Mouse (Mus musculus): ENCODE measurements around the gene Ptpn18.

The Ptpn18 gene

DNA sequence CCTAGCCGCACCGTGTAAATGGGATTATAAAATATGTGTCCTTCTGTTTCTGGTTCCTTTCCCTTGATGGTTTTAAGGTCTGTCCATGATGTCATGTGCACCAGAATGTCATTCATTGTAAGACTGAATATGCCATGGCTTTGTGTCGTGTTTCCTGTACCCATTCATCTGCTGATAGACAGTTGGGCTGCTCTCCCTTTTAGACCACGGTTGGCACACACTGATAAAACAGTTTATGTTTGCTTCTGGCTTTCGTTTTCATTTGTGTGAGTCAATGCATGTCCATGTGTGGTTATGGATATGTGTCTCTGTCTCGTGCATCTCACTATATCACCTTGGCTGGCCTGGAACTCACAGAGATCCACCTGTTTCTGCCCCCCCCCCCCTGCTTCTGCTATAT is 5.9 kb downstream of the Ptpn18 start:
- DNase-seq (ENCODE audit: low spot score) = no peak

DNA sequence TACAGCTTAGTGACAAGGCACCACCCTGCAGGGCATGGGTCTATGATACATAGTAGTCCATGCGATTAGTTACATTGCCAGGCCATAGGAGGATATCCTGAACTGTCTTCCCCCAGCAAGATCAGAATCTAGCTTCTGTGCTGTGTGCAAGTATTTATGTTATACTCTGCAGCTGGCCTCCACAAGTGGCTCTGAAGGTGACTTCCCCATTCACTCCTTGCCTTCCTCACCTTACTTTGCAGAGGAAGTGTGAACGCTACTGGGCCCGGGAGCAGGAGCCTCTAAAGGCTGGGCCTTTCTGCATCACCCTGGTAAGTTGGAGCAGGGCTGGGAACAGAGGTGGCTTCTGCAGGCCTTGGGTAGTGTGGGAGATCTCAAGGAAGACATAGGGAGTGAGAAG is 8.5 kb downstream of the Ptpn18 start:
- no peak for DNase-seq (ENCODE audit: low spot score)

DNA sequence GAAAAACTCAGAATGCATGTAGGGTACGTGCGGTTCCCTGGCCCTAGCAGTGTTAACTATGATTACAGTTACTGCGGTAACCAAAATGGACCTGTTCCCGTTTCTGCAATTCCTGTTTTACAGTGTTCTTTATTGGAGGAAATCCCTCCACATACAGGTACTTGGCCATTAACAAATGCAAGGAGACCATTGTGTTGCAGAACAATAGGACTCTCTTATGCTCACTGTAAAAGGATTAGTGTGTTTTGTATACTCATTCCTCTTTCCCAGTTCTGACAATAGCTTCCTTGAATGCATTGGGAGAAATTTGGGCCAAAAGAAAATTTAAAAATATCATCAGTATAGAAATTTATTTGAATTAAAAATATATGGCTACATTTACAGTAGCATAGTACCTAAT is 8.9 kb downstream of the Ptpn18 start:
- no peak for DNase-seq (ENCODE audit: low spot score)

DNA sequence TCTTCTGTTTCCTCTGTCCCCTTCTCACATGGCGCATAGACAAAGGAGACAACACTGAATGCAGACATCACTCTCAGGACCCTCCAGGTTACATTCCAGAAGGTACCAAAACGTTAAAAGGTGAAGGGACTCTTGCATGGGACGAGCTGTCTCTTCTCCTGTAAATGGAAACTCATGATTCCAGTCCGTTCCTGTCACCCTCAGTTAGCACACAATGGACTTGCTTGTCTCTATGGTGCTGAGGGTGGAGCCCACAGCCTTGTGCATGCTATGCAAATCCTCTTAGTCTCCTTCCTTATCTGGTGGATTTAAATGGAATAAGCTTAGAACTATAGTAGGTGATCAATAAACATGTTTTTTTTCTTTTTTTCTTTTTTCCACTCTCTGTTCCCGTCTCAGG is 10.2 kb downstream of the Ptpn18 start:
- no peak for DNase-seq (ENCODE audit: low spot score)

DNA sequence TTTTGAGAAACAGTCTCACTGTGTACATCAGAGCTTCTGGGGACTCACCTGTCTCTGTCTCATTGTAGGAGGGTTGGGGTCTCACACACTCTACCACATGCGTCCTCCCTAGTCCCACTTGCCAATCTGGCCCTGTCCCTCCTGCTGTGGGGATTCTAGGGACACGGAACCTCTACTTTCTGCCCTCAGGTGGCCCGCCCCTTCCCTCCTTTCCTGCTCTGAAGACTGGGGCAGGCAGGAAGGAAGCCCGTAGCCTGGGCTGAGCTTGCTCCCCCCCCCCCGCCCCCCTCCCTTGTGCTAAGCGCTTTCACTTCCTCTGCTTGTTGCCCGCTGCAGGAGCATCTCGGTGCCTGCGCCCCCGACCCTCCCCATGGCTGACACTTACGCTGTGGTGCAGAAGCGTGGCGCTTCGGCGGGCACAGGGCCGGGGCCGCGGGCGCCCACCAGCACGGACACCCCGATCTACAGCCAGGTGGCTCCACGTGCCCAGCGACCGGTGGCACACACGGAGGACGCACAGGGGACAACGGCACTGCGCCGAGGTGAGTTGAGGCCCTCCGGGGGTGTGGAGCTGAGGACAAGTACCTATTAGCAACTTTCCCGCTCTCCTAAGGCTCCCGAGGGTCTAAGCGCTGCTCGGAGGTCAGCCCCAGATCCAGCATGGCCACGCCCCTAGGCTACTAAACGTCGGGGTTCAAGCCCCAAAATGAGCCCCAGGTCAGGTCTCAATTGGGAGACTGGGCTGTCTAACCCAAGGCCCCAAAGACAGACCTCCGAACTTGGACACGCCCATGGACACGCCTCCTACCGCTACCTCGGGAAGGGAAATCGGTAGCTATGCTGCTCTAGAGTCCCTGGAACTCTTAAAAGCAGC is 13.1 kb downstream of the Ptpn18 start:
- no peak for DNase-seq (ENCODE audit: low spot score)

DNA sequence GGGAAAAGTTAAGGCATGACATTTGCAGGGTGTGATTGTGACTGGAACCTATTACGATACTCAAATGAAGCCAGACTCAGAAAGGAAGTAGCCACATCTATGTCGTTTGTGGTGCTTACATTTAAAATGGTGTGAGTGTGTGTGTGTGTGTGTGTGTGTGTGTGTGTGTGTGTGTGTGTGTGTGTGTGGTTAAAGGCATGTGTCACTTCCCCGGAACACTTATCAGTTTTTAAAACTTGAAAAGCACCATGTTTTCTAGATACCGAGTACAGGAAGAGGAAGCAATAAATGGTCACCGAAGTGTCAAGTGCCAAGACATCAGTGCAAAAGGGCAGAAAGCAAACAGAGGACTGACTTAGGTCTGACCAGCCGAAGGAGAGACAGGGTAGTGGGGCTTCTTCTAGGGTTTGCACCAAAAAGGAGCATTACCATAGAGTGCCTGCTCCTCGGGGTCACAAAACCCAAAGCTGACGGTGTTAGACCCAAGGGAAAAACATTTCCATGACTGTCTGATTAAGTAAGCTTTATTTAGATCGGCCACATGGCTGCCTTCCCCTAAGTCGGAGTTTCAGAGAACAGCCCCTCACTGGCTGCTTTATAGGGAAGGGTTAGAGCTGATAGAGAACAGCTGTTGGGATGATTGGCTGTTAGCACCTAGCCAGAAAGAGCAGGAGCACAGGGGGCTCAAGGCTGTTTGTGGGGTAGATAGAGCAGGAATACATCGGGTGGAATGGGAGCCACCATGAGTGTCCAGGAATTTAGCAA is 19.5 kb downstream of the Ptpn18 start:
- no peak for DNase-seq (ENCODE audit: low spot score)

DNA sequence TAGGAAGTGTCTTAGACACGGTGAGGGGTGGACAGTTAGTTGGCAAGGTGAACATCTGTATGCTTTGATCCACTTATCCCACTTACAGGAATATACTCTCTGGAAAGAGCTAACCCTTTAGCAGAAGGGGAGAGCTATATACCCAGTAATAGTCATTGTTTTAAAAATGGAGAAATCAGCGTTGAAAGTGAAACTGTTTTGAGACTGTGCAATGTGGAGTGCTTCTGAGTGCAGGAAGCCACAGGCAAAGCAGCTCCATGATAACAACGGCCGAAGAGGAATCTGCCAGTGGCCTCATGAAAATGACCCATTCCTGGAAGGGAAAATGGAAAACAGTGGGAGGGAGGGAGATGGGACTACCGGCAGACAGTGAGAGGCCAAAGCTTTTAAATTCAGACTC is 21.2 kb downstream of the Ptpn18 start:
- no peak for DNase-seq (ENCODE audit: low spot score)

DNA sequence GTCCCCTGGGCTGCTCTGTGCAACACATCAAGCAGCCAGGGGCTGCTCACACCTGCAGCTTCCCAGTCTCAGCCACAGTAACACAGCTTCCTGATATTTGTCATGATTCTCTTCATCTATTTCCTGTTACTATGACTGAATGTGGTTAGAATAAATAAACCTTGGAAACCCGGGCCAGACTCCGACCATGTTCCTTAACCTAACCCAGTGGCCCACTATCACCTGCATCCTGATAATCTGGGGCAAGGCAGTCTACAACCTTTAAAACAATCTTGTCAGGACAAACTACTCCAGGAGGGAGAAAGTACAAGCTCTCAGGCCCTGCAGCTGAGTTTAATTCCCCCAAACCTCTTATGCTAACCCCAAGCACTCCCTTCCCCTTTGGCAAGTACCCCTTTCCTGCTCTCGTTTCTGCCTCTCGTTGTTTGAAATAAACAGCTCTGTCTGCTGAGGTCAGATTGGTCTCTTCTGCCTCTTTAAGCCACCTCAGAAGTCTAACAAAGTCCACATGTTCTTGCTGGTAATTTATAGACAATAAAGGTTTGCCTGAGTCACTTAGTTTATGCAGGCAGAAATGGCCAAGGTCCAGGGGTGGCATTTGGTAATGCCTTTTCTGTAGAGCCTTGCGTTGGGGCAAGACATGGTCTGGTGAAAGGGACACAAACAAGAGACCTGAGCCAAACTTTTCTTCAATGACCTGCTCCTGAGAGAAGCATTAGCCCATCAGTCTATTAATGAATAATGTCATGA is 22.5 kb downstream of the Ptpn18 start:
- DNase-seq (ENCODE audit: low spot score) = no peak

DNA sequence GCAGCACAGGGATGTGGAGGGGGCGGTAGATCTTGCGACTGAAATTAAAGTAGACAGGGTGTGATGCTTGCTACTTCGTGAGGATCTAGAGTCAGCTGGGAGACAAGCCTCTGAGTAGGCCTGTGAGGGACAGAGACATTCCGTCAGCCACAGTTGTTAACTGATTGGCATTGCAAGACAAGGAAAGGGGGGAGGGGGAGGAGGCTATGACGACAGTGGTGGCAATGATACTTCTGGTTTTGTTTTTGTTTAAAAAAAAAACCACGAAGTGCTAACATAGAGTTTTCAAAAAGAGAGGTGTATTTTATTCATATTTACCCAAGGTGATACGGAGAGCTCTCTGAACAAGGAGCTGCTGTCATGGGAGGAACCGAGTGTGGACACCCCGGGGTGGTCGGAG is 24.9 kb downstream of the Ptpn18 start:
- DNase-seq (ENCODE audit: low spot score) = no peak

DNA sequence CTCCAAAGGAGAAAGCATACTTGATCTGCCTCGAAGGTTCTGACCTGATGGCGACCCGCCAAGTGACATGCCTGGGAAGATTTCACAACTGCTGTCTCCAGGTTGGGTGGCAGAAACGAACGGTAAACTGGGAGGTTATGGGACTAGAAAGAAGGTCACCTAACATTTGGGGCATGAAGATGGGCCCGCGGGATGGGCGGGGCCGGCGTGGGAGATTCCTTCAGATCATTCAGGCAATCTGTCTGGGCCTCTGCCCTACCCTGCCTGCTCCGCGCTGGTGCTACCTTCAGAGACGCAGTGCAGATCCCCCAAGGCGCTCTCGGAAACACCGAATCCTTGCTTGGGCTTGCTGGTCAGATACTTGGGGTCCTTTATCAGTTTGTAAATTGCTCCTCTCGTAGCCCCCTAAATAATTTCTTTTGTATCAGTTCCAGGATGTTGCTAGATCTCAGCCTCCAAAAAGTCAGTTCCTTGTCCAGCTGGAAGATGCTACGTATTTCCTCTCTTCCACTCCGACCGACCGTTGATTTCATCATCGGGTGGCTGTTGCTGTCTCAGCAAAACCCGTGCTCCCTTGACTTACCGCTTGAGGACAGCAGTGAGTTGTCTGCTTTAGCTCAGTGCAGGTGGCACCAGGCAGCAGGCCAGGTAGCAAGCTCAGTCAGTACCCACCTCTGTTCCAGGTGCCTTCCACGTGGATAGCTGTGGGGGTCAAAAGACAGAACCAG is 26.1 kb downstream of the Ptpn18 start:
- DNase-seq (ENCODE audit: low spot score) = no peak

DNA sequence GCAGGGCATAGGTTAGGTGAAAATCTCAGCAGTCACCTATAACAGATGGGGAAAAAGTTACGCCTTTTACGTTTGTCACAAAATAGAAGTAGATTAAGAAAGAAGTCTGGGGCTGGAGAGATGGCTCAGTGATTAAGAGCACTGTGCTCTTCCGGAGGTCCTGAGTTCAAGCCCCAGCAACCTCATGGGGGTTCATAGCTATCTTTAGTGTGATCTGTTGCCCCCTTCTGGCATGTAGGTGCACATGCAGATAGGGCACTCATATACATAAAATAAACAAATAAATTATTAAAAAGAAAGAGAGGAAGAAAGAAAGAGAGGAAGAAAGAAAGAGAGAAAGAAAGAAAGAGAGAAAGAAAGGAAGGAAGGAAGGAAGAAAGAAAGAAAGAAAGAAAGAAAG is 27.8 kb downstream of the Ptpn18 start:
- DNase-seq (ENCODE audit: low spot score) = no peak

DNA sequence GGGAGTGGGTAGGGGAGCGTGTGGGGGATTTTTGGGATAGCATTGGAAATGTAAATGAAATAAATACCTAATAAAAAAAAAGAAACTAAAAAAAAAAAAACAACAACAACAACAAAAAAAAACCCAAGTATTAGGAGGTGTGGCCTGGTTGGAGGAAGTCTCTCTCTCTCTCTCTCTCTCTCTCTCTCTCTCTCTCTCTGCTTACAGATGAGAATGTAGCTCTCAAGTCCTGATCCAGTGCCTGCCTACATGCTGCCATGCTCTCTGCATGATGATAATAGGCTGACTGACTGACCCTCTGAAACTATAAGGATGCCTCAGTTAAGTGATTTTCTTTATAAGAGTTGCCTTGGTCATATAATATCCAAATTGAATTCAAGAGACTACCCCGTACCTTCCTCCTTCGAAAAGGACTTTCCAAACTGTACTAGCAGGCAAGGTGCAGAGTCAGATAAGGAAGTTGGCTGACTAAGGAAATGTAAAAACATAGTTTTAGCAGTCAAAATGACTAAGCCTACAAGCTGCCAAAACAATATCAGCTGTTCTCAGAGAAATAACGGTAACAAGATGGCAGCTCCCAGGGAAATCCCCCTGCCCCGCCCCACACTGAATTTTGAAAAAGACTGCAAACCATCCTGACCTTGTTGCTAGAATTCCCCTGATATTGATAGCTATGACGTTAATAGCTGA is 30.4 kb downstream of the Ptpn18 start:
- no peak for DNase-seq (ENCODE audit: low spot score)

DNA sequence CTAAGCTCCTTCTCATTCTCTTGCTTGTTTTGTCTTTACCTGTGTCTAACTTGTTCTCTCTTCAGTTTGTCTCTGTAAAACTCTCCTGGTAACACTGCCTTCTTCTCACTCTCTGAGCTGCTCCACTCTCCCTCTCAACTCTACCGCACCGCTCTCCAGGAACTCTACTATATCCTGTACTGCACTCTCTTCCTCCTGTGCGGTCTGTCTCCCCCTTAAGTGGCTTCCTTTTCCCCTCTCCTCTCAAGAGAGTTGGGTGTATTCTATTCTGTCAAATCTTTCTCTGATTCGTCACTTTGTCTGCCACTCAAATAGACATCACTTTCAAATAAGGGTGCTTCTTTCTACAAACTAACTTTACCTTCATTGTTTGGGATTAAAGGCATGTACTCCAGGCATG is 31.9 kb downstream of the Ptpn18 start:
- DNase-seq (ENCODE audit: low spot score) = no peak

DNA sequence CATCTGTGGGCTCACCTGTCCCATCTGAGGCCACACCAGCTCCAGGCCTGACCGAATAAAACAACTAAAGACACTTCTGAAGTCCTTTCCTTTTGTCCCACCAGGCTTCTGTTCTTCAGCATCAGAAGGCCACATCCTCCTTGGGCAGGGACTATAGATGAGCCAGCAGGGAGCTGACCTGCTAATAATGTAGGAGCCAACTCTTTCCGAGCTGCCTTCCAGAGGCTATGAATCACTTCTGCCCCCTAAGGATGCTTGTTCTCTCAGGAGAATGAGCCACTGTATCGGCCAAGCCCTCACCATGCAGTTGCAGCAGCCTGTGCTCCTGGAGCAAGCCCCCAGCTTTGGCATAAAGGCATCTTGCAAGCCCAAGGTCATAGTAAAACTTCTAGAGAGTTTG is 43.4 kb downstream of the Ptpn18 start:
- DNase-seq (ENCODE audit: low spot score) = no peak

DNA sequence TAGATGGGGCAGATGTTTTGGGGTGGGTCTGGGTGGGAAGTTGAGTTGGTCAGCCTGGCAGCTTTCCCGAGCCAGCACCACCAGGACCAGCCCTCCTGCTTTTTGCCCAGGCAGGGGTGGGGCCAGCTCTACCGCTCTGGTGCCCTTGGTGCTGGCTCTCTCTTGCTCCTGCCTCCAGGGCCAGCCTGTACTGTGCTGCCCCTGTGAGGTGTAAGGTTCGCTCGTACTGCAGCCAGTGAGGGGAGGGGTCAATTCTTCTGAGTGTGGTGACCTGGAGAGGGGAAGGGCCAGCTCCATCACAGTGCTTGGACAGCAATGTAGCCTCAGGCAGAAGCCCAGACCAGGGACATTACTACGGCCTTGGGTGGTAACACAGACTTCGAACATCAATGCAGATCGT is 45.7 kb downstream of the Ptpn18 start:
- DNase-seq (ENCODE audit: low spot score) = no peak

DNA sequence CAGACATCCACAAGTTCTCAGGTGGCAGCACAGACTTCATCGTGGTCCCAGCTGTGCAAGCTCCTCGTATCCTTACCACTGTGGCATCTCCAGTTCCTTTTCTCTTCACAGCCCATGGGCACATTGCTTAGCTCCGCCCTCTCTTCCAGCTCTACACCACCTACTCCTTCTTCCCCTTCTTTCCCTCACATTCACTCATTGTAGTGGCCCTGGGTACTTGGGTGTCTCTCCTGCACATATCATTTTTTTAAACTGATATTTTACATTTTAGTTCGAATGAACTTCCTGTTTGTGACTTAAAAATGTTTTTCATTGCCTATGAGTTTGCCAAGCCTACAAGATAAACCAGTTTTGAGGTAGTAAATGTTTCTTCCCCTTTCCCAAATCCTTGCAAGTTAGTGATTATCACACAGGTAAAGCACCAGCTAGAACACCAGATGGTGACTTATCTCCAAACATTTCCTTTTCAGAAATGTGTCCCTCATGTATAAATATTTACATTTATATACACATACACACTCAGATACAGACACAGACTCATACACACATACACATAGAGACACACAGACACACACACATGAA is 46.5 kb downstream of the Ptpn18 start:
- no peak for DNase-seq (ENCODE audit: low spot score)

DNA sequence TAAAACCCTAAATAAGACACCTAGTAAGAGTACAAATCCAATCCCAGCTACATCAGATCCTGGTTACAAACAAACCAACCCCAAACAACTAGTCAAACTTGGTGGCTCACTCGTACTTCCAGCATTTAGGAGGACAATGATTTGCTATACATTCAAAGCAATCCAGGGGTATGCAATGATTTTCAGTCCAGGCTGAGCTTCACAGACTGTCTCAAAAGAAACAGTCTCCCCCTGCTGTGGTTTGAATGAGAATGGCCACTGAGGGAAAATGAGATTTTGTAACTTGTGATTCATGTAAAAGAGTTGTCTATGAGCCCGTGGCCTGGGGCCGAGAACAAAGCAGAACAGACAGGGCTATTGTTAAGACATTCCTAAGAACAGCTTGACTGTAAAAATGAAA is 48.4 kb downstream of the Ptpn18 start:
- DNase-seq (ENCODE audit: low spot score) = no peak

DNA sequence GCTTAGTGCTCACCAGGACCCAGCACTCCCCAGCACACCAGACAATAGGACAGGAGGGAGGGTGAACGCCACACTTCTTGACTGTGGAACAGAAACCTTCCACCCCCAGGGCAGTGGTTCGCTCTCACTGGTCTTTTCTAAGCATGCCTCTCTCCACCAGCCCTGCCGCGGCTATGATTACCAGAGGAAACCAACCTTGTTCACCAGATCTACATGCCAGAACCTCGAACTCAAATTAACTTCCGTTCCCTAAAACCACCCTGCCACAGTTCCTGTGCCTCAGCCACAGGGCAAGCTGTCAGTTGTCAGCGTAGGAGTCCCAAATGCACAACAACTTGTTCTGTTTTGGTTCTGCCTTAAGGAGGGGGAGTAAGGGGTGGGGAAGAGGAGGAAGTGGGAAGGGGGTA is 51.0 kb downstream of the Ptpn18 start:
- DNase-seq (ENCODE audit: low spot score) = no peak

DNA sequence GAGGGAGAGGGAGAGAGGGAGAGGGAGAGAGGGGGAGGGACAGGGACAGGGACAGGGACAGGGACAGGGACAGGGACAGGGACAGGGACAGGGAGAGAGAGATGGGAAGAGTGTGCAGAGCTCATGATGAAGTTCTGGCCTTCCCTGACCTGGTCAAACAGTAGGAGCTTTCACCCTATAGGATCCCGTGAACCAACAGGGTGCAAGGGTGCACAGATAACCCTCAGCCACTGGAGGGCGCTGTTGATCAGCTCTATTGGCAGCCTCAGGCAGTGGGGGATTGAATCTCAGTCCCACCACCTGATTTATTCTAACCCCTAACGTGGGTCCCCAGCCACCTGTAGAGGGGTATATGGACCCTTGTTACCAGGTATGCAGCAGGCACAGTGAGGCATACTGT is 51.5 kb downstream of the Ptpn18 start:
- no peak for DNase-seq (ENCODE audit: low spot score)

DNA sequence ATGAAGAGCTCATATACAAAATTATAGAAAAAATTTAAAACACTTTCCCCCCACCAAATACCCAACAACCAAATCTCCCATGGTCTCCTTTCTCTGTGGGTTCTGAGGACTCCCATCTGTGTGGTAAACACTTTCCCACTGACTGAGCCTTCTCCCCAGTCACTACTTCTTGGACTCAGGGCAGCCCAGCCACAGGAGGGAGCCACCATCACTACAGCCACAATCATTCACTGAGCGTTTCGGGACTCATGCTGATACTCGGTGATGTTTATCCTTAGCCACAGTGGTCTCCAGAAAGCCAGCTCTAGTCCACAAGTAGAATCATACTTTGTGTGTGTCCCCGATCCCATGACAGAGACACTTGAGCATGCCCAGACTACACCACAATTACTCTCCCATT is 53.5 kb downstream of the Ptpn18 start:
- DNase-seq (ENCODE audit: low spot score) = no peak

DNA sequence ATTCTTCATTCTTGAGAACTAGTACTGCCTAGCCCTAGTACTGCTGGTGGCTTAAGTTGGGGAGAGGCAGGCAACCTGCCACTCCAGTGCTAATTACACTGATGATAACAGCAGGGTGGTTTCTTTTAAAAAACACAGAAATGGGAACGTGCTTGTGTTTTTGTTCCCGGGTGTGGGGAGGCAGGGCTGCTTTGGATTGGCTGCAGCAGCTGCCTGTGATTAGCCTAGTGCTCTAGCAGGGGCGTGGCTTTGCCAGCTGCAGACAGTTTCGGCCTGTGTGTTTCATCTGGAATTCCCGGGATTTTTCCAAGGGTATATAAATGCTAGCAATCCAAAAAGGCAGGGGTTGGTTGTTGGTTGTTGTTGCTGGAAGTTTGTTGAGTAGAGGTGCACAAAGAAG is 57.0 kb downstream of the Ptpn18 start:
- no peak for DNase-seq (ENCODE audit: low spot score)

Data from urinary bladder, postnatal 10 days (tissue).